Mouse (Mus musculus) frontal cortex, adult (tissue): Measurements from ENCODE around the gene Tnnc2.

Experiments
- ATAC-seq: cut with Nextera tagmentation; 2 replicates; pipeline ENCODE4 v1.9.2; 2017; ENCODE audit warnings: mild to moderate bottlenecking, moderate library complexity, mixed read lengths; ENCODE audit not compliant: low TSS enrichment

Tnnc2 gene

DNA sequence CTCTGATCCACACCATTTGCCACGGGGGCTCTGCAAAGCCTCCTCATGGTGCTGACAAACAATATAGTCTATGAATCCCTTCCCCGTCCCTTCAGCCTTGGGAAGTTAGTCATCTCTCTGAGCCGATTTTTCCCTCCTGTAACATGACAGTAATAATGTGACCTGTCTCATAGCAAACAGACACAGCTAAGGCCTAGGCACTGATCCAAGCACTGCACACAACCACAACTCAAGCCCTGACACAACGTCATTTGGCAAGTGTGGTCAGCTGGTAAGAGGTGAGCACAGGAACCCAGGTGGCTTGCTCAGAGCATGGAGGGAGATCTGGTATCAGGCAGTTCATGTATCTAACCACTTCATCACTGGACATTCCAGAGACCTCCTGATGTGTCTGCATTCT is 16.1 kb upstream of the Tnnc2 start:
- no peak for ATAC-seq

DNA sequence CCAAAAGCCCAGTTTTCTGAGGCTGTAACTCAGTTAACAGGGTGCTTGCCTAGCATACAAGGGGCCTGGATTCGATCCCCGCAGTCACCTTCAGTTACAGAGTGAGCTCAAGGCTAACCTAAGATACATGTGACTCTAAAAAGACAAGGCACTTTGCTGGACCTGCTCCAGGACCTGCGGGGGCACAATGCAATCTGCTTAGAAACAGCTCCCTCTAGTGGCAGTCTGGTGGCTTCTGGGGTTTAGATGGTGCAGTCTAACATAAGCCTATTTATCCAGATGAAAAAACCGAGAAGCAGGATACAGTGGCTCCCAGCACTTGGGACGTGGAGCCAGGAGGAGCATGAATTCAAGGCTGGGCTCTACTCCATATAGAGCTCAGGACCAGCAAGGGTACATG is 14.5 kb upstream of the Tnnc2 start:
- ATAC-seq: peak; percentile 55

DNA sequence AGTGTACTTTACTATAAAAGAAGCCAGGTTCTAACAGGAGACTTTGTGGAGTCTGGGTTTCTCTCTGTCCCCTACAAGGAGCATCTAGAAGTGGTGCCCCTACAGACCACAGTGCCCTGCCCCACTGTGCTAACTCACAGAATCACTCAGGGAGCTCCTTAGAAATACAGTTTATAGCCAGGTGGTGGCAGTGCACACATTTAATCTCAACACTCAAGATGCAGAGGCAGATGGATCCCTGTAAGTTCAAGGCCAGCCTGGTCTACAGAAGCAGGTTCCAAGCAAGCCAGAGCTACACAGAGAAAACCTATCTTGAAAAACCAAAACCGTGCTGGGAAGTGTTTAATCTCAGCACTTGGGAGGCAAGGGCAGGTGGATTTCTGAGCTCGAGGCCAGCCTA is 14.0 kb upstream of the Tnnc2 start:
- ATAC-seq: no peak

DNA sequence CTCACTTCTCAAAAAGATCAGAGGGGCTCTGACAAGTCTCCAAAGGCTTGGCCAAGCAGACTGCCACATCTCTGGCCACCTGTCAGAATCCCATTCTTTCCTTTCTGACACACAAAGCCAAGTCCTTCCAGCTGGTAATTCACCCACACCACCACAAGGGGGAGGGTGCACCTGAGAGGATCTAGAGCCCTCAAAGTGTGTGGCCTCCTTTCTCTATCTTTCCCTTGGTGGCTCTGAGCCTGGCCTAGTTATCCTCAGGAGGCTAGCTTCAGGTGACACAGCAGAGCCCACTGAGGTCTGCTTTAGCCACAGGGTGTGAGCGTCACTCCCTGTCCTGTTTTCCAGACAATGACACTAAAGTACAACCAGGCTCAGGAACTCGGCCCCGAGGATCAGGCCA is 13.5 kb upstream of the Tnnc2 start:
- ATAC-seq: peak; percentile 41

DNA sequence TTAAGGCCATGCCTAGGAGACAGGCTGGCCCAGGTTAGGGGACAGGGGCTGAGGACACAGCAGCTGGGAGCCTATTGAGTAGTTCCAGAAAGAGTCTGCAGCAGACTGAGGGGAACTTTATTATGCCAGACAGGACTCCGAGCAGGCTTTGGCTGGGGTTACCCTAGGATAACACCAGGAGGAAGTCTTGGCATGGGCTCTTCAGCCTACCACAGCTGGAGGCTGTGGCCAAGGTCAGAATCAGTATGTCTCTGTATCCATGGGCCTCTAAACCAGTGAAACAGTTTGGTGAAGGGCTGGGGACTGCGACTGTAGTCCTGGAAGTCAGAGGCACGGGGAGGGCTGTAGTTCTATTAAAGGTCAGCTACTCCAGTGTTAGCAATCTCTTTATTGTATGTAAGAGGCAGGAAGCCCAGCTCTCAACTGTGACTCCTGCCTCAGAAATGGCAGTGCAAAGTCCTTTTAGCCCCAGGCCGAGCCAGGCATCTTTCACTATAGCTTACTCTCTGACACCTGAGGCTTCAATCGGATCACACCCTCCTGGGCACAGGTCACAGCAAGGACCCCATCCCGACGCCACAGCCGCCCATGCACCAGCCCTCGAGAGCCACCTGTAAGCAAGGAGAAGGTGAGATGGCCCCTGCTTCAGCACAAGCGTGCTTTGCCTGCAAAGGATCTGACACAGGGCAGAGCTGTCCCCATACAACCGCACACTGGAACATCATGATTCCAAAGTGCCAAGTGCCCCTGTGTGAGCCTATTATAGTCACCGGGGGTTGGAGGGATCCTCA is 12.8 kb upstream of the Tnnc2 start:
- ATAC-seq: no peak

DNA sequence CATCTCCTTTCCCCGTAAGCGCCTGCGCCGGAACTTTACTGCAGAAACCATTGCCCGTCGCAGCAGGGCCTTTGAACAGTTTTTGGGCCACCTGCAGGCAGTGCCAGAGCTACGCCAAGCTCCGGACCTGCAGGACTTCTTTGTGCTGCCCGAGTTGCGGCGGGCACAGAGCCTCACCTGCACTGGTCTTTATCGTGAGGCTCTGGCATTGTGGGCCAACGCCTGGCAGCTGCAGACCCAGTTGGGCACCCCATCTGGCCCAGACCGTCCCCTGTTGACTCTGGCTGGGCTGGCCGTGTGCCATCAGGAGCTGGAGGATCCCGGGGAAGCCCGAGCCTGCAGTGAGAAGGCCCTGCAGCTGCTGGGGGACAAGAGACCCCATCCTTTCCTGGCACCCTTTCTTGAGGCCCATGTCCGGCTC is 12.1 kb upstream of the Tnnc2 start:
- no peak for ATAC-seq

DNA sequence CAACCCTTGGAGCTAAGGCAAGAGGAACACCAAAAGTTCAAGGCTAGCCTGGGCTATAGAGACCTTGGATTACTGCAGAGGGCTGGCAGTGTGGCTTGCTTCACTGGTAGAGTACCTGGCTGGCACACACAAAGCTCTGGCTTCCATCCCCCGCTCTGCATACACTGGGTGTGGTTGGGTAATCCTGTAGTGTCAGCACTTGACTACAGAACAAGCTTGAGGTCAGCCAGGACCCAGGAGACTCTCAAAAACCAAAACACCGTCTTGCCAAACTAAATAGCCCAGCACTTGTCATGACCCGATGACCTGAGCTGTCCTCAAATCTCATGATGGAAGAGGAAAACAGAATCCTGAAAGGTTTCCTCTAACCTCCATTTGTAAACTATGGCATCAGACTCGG is 10.7 kb upstream of the Tnnc2 start:
- ATAC-seq: no peak

DNA sequence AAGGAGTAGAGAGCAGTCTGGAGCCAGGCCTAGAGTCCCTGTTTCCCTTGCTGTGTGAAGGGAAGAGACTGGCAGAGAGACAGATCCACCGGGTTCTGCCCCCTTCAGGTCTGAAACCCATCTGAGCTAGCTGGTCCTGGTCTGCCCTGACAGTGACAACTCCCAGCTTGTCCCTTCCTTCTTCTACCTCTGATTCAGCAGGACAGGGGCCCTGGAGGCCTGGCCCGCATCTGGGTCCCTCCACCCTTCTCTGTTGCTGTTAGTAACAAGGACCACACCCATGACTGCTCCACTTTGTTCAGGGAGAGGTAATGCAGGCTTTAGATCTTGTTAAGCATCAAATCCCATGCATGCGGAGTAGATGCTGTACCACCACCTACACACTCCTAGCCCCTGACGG is 8.6 kb upstream of the Tnnc2 start:
- no peak for ATAC-seq

DNA sequence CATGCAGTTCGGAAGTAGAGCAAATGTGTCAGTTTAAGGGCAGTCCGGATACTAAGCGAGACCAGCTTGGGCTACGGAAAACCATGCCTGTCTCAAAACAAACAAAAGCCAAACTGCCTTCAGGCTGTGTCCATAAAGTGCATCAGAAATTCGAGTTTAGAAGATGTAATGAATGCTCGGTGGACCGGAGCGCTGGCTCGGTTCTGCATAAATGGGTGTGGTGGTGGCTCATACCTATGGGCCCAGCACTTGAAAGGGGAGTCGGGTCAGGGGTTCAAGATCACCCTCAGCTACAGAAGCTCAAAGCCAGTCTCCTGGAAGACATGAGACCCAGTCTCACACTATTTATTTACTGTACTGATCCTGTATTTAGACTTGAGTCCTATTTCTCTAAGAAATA is 8.0 kb upstream of the Tnnc2 start:
- ATAC-seq: no peak

DNA sequence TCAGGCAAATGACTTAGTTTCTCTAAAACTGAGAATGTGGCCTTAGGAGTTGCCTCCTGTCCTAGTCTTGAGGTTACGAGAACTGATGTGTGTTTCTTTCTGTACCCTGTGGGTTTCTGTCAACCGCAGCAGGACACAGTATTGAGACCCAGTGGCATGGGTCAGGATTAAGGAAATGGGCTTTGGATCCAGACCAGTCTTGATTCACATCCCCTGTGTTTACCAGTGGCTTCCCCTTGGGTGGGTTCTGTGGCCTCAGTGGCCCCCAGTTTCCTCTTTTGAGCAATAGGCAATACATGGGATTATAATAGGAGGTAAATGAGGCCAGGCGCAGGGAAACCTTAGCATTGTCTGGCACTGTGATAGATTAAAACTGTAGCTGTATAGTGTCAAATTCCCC is 7.3 kb upstream of the Tnnc2 start:
- ATAC-seq: no peak

DNA sequence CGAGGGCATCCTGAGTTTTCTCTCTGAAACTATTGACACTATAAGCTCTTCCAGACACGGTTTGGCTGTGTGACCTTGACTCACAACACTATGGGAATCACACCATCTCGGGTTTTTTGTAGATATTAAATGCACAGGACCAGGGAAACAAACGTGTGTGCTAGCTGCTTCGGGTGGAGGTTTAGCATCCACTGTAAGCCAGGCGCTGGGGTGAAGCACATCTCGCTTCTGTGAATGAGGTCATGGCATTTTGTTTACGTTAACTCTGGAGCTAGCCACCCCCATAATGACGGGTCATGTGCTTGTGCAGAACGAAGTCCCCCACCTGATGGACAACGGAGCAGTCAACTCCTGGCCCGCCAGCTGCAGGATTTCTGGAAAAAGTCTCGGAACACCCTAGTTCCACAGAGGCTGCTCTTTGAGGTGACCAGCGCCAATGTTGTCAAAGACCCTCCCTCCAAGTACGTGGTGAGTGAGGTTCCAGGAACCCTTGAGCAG is 6.7 kb upstream of the Tnnc2 start:
- 0 out of 2 replicates have a peak, but pooled peaks have one; percentile 13 for ATAC-seq

DNA sequence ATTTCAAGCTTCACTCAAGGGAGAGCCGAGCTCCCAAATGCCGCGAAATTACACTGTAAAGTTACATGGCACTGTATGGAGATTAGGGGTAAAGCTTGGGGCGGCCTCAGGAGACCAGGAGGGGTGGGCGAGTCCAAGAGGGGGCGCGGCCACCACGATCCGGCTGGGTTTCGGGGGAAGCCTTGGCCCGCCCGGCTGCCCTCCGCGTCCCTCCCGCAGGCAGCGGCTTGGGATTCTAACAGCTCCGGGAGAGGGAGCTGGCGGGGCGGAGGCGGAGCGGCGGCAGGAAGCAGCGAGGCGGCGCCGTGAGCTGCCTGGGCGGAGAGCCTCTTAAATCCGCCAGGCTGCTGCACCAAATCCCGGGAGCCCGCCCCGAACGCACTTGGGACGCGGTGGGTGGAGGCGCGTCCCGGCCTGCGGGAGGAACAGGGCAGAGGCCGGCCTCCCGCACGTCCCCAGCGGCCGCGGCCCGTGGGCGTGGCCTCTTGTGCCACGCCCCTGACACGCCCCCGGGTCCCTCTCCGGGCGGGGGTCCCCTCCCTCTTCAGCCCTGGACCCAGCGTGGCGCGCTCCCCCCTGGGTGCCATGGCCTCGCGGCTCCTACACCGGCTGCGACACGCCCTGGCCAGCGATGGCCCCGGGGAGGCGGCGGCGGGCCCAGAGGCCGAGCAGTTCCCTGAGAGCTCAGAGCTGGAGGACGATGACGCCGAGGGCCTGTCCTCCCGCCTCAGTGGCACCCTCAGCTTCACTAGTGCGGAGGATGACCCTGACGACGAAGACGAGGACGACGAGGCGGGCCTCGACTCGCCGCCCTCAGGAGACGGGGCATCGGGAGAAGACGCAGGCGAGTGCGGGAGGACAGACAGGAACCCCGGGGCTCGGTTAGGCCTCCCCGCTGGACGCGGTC is 6.0 kb upstream of the Tnnc2 start, which contains the start of gene Snx21:
Gene Snx21 (plus strand): TSS at position 343 of the 907 bp plus-strand sequence.
- ATAC-seq: peak; percentile 85

DNA sequence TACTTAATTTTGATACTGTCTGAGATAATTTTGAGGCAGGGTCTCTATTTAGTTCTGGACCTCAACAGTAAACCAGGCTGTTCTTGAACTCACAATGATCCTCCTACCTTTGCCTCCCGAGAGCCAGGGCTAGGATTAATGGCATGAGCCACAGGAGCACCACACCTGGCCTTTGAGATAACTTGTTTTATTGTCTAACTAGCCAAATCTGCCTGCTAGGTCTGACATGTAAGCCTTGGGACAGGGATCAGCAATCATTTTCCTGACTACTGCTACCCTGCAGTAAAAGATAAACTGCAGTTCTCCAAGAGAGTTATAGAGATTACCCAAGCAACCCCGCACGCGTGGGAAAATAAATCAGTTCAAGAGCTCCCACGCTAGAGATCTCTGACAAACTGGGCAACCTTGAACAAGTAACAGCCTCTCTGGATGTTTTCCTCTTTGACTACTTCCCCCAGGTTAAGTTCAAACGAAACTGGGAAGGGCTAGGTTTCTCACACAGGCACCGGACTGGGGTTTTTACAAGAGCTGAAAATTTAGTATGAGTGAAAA is 5.2 kb upstream of the Tnnc2 start:
- ATAC-seq: no peak

DNA sequence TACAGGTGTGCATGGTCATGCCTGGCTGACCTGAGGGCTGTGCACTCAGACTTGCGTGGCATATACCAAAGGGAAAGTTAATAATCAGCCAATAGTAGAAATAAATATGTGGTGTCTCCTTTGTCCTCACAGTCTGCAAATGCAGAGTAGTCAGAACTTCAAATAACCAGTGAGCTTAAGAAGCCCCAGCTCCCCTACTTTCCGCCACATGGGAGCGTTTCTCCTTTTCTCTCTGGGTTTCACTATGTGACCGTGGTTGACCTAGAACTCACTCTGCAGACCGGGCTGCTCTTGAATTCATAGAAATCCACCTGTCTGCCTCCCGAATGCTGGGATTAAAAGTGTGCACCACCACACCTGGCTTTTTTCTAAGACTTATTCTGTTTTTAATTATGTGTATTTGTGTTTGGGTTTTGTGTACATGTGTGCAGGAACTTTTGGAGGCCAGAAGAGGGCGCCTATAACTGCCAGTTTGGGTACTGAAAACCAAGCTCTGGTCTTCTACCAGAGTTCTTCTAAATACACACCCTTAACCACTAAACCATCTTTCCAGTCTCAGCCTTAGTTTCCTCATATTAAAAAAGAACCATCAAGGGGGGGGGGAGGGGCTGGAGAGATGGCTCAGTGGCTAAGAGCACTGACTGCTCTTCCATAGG is 4.3 kb upstream of the Tnnc2 start:
- no peak for ATAC-seq

DNA sequence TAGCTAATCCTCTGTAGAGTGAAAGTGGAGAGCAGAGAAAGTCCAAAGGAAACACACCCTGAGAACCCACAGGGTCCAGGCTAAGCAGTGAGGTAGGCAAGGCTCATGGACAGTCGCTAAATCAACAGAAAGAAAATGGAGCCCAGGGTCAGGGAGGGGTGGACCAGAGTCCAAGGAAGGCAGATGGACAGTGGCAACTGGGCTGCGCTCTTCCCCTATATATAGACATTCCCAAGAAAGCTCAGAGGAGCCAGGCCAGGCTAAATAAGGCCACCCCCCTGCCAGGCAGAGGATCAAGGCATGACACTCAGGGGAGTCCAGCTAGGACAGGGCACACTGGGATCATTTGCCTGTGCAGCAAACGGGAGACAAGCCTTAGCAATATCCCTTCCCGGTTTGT is 2.1 kb upstream of the Tnnc2 start:
- ATAC-seq: no peak

DNA sequence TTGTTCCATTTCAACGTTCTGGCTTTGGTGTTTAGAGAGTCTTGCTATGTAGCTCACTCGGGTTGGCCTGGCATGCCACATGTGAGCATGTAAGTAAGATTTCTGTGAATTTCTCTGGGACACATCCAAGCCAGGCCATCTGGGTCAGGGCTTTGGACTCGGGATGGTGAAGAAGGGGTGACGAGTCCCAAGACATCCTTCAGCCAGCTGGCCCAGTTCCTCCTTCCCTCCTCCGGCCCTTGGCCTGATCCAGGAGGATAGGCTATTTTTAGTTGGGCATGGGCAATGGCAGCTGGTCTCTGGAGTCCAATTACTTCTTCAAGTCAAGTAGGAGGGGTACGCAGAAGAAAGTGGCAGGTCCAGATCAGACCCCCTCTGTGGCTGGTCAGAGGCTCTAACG is 958 bp downstream of the Tnnc2 start:
- ATAC-seq: no peak

DNA sequence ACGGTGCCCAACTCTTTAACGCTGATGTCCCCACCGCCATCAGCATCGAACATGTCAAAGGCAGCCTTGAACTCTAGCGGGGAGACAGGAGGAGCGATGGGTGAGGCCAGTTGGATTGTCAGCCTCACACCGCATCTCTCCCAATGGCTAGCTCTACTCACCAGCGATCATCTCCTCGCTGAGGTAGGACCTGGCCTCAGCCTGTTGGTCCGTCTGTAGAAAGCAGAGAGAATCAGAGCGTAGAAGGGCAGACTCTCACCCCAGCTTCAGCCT is 1.8 kb downstream of the Tnnc2 start:
- ATAC-seq: no peak

DNA sequence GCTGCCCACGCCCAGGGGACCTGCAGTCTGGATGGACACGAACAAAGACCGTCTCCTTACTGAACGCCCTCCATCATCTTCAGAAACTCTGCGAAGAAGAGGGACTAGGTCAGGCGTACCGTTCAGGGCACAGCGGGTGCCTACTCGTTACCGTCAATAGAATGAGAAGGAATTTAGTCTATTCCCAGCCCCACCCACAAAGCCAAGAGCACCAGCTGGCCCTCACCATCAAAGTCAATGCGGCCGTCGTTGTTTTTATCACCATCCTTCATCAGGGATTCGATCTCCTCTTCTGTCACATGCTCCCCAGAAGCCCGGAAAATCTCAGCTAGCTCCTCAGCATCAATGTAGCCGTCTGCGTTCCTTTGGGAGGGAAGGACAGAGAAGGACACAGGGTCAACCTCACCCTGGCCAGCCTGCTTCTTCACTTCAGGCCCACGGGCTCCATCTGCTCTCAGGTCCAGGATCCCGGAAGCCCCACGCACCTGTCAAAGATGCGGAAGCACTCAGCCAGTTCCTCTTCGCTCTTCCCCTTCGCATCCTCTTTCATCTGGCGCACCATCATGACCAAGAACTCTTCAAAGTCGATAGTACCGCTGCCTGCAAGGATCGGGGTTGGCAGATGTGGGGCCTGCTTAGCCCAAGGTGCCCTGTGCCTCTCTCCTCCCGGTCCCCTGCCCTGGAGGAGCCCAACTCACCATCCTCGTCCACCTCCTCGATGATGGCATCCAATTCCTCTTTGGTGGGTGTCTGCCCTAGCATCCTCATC is 2.3 kb downstream of the Tnnc2 start:
- ATAC-seq: no peak

DNA sequence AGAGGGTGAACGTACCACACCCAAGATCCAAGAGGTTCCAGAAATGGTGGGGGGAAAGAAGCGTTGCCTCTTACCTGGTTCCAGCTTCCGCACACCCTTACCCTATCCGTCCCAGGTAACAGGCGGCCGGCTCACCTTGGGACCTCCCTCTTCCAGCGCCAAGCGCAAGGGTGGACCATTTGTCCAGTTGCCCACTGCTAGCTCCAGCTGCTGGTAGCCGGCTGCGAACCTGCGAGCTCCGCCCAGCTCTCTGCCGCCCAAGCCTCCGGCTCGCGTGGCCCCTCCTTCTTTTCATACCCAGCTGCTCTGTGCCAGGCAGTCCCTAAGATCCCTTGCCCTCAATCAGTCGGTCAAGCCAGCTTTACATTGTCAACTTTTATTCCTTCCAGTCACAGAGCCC is 3.0 kb downstream of the Tnnc2 start:
- ATAC-seq: no peak

DNA sequence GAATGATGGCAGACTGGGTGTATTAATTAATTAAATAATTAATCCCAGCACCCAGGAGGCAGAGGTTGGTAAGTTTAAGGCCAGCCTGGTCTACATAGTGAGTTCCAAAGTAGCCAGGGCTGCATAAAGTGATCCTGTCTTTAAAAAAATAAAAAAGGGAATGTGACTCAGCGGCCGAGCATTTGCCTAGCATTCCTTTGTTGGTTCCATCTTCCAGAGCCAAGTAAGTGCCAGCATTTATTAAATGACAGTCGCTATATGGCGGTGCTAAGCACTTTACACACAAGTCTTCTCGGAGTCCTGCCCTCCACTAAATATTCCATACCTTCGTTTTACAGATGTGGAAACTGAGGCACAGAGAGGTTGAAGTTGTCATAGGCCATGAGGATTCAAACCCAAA is 3.6 kb downstream of the Tnnc2 start:
- no peak for ATAC-seq

DNA sequence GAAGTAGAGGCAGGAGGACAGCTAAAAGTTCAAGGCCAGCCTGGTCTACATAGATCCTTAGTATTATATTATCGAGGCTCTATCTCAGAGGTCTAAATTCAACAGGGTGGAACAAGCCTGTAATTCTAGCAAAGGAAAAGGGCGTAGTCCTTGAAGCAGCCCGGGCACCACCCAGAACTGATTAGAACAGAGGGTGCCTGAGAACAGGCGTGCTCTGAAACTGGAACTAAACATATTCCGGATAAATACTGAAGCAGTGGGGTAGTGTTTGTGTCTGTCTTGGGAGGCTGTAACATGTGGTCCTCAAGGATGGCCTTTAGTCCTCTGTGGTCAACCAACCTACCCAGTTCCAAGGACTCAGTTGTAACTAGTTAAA is 5.8 kb downstream of the Tnnc2 start:
- no peak for ATAC-seq
